Mouse (Mus musculus): ENCODE data around the gene Dgcr6.

Dgcr6 gene

GRCm38 (mm10) chr16:18070798-18071197 lies 18.1 kb downstream of the Dgcr6 start:
- DNase-seq (ENCODE audit: low read depth, low spot score): no peak

- DNase-seq (ENCODE audit: low read depth, low spot score): no peak
Observed at GRCm38 (mm10) chr16:18072089-18072488, 19.4 kb downstream of the Dgcr6 start.

DNA sequence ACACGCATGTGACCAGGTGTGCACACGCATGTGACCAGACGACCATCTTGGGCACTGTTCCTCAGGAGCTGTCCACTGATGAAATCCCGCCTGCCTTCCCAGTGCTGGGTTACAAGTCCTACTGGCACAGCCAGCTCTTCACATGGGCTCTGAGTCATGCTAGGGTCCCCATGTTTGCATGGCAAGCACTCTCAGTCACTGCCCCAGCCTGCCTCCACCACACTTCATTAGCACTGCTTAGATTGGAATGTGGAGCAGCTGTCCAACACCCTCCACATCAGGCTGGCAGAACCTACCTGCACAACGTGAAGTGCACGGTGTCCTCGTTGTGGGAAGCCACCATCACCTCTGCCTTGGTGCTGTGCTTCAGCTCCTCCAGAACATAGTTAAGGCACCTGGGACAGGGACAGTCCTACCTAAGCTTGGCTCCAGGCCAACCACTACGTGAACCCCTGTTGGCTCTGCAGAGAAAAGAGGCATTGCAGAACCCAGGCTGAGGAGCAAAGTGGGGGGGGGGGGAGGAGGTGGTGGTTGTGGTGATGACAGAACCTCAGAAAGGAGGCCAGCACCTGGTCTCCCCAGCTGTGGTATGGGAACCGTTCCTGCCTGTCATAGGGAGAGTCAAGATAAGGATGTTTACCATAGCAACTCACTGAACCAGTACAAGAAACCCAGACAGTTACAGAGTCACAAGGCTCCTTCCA lies 20.8 kb downstream of the Dgcr6 start:
- DNase-seq (ENCODE audit: low read depth, low spot score): no peak

DNA sequence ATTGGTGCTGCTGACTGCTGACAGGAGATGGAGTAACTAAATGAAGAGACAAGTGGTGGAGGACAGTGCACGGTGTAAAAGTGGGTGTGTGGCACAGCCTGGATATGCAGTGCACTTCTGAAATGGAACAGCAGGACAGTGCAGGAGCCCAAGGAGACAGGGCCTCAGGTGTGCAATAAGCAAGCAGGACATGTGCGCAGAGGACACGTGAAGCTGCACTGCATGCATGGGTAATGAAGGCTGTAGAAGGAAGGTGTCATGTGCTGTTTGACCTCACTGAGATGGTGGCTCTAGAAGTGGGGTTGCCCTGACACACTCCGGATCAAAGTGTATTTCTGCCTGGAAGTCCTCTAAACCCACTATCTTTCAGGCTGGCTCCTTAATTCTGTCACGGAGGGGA lies 22.0 kb downstream of the Dgcr6 start:
- DNase-seq (ENCODE audit: low read depth, low spot score): no peak

DNA sequence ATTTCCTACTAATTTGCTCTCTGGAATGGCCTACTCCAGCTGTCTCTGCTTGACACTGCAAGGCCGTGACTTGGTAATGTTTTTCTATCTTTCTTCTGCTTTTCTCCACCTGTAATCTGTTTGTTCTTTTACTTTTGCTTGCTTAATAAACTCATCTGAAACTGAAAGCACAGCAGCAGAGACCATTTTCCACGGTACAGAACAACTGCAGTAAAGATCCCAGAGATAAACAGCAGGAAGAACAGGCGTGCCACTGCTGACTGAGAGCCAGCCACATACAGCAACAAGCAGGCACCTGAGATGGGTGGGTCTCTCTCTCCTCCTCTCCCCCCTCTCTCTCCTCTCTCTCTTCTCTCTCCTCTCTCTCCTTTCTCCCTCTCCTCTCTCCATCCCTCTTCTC lies 22.5 kb downstream of the Dgcr6 start:
- DNase-seq (ENCODE audit: low read depth, low spot score): no peak

- peak; percentile 56 for DNase-seq (ENCODE audit: low read depth, low spot score)
Observed at GRCm38 (mm10) chr16:18078314-18079015, 25.8 kb downstream of the Dgcr6 start.

DNA sequence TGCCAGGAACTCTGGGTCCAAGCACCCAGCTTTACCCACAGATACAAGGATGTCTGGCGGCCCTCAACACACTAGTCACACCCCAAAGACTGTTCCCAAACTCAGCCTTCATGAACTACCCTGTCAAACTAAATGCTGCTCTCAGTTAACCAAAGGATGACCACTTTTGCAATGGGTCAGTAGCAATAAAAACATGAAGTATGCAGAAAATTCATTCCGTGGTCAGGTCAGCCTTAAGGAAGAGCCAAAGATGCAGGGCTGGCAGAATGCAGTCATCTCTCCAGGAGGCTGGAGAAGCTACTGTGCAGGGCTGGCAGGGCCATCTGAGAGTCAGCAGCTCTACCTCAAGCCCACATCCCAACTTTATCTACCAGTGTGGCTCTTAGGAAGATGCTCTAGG lies 26.6 kb downstream of the Dgcr6 start:
- DNase-seq (ENCODE audit: low read depth, low spot score): peak; percentile 91

- no peak for DNase-seq (ENCODE audit: low read depth, low spot score)
Observed at GRCm38 (mm10) chr16:18080171-18080570, 27.5 kb downstream of the Dgcr6 start.

GRCm38 (mm10) chr16:18081149-18081827 lies 28.6 kb downstream of the Dgcr6 start:
- no peak for DNase-seq (ENCODE audit: low read depth, low spot score)

- no peak for DNase-seq (ENCODE audit: low read depth, low spot score)
Observed at GRCm38 (mm10) chr16:18082291-18082690, 29.6 kb downstream of the Dgcr6 start.

GRCm38 (mm10) chr16:18083231-18083951 lies 30.7 kb downstream of the Dgcr6 start:
- DNase-seq (ENCODE audit: low read depth, low spot score): peak; percentile 39

GRCm38 (mm10) chr16:18084262-18084661 lies 31.6 kb downstream of the Dgcr6 start:
- DNase-seq (ENCODE audit: low read depth, low spot score): no peak

DNA sequence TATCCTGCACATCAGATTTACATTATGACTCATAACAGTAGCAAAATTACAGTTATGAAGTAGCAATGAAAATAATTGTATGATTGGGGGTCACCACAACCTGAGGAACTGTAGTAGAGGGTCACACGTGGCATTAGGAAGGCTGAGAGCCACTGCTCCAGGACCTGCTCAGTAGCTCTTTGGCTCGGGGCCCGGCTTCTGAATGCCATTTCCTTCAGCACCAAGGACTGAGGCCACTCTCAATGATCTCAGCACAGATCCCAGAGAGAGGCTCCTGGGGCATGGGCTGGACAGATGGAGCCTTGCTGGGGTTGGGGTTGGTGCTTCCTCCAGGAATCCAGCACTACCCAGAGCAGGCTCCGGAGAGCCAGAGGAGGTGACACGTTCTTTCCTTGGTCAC lies 34.4 kb downstream of the Dgcr6 start:
- peak; percentile 25 for DNase-seq (ENCODE audit: low read depth, low spot score)

DNA sequence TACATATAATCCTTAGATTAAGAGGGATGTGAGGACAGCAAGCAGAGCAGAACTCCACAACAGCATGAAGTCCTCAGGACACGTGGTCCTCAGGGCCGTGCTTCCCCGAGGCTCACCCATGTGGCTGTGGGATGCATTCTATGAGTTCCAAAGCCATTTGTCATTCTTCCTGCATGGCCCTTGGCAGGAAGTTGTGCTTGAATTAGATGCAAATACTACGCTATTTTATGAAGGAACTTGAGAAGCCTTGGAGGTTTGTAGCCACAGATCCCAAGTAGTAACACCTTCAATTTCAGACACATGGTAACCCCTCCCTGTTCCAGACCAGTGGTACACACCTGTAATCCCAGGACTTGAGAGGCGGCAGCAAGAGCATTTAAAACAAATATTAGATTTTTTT lies 43.7 kb downstream of the Dgcr6 start:
- peak; percentile 97 for DNase-seq (ENCODE audit: low read depth, low spot score)

GRCm38 (mm10) chr16:18102816-18103215 lies 50.2 kb downstream of the Dgcr6 start:
- no peak for DNase-seq (ENCODE audit: low read depth, low spot score)

DNA sequence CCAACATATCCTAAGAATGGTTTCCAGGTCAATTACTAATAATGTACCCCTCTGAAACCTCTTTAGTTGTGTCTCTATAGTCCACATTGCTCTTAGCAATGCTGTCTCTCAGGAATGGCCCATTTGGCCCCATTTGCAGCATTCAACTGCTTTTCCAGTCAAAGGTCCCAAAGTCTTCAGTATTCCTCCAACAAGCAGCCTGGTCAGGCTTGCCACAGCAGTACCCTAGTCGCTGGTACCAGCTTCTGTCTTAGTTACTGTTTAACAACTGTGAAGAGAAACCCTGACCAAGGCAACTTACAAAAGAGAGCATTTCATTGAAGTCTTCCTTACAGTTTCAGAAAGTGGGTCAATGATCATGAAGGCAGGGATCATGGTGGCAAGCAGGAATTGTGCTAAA lies 50.7 kb downstream of the Dgcr6 start:
- DNase-seq (ENCODE audit: low read depth, low spot score): no peak

- DNase-seq (ENCODE audit: low read depth, low spot score): no peak
Observed at GRCm38 (mm10) chr16:18103808-18104207, 51.1 kb downstream of the Dgcr6 start.

DNA sequence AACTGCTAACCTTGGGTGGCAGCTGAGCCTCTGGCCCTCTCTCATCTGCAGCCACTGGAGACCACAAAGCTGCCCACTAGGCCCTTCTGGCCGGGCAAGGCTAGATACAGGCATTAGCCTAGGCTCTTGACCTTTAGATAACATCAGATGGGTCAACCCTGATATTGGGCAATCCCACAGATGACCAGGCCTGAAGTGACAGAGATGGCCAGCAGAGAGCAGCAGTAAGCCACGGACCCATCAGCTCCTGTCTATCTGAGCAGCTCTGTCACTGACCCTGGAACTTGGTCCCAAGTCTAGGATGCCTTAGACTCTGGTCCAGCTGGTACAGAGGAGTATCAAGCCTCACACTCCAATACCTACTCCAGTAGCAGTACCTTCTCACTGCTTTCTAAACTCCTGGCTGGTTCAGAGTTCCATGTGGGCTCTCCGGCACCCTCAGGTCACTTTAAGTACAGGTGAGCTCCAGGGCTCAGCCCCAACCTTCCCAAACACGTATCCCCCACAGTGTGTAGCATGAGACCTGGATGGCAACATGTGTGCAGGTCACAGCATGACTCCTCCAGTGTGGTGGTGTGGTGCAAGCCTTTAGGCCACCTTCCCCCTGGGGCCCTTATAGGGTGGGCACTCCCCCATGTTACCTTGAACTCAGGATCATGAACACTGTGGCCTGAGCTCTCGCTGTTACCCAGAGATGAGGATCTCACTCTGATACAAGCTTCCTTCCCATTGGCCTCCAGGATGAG lies 55.7 kb downstream of the Dgcr6 start:
- DNase-seq (ENCODE audit: low read depth, low spot score): peak; percentile 81

GRCm38 (mm10) chr16:18111042-18111441 lies 58.4 kb downstream of the Dgcr6 start:
- DNase-seq (ENCODE audit: low read depth, low spot score): no peak

DNA sequence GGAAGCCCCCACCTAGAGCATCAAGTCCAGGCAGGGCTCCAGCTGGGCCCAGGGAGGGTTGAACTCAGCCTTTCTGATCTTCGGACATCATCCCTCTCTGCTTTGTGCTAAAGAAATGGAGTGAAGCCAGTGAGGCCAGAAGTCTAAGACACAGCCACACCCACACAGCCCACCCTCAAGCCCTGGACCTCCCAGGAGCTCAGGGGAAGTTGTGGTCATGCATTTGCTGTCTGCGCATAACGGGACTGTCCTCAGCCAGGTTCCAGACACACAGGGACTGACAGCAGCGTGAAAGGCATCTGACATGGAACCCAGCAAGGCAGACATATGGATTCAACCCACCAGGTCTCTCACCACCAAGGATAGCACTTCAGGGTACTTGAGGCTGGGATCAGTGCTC lies 63.8 kb downstream of the Dgcr6 start:
- DNase-seq (ENCODE audit: low read depth, low spot score): no peak

- DNase-seq (ENCODE audit: low read depth, low spot score): no peak
Observed at GRCm38 (mm10) chr16:18118285-18118684, 65.6 kb downstream of the Dgcr6 start.

Data from 3T3-L1 (cell line).